Mouse (Mus musculus): ENCODE results near the gene Vmn1r82. TPM values are rescaled to one million over a fixed set of nuclear protein-coding genes. Genes with fewer than 3 reads are reported as not detected.

Gene Vmn1r82
- polyA plus RNA-seq (2012; ENCODE audit: low replicate concordance), result not detected in 2 replicates

DNA sequence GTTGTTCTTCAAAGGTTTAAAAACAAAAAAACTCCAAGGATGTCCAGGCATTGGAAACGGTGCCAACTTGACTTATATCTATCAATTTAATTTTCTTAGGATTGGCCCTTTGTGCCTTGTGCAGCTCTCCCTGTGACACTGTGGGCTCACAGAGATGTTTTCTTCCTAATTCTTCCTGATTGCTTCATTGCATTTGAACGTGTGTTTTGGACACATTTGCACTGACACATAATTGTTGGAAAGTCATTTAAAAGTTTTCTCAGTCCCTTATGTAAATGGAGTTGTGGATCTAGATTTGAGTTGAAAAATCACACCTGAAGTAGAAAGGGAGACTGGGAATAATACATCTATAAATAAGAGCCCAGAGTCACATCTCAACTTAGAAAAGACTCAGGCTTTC is at the start of gene Vmn1r82:
TSS of gene Vmn1r82 (plus strand) at position 301 of the 400 bp plus-strand sequence.

DNA sequence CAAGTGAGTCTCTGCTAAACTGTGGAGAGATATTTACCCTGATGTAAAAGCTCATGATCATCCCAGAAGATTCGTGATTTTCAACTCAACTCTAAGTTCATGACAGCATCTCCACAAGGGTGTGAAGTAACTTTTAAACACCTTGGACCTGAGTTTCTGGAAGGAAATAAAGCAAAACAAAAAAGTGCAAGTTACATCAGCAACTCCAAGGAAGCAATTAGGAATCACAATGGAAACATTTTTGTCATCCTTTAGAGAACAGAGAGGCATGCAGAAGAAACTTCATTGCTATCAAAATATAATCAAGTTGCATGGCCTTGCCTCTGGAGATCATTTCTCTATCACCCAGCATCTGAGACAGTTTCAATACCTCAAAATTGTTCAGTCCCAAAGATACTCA is 32.1 kb upstream of the Vmn1r82 start, which contains the start of gene Vmn1r81:
TSS of gene Vmn1r81 (minus strand) at position 101 of the 400 bp plus-strand sequence.

DNA sequence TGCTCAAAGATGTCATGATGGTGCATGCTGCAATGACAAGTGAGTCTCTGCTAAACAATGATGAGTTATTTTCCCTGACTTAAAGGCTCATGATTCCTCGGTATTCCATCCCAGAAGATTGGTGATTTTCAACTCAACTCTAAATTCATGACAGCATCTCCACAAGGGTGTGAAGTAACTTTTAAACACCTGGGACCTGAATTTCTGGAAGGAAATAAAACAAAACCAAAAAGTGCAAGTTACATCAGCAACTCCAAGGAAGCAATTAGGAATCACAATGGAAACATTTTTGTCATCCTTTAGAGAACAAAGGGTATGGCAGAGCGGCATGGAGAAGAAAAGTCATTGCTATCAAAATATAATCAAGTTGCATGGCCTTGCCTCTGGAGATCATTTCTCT is 29.2 kb downstream of the Vmn1r82 start, which contains the start of gene Vmn1r83:
TSS of gene Vmn1r83 (minus strand) at position 101 of the 400 bp plus-strand sequence.

Other genes with a start within 250 kb of the Vmn1r82 start
- 0.02 TPM in 1 of 2 replicates, not detected in the other for gene Vmn1r78, start 150.2 kb upstream of the Vmn1r82 start, polyA plus RNA-seq (2012; ENCODE audit: low replicate concordance)
- not detected in 2 replicates for gene Vmn1r79, start 129.2 kb upstream of the Vmn1r82 start, polyA plus RNA-seq (2012; ENCODE audit: low replicate concordance)
- gene Vmn1r80, start 111.1 kb upstream of the Vmn1r82 start, polyA plus RNA-seq (2012; ENCODE audit: low replicate concordance), result 0.07 TPM in 1 of 2 replicates, not detected in the other
- gene Vmn1r81, start 32.2 kb upstream of the Vmn1r82 start, polyA plus RNA-seq (2012; ENCODE audit: low replicate concordance), result 0.01 TPM in 1 of 2 replicates, not detected in the other
- not detected in 2 replicates for gene Vmn1r83, start 29.1 kb downstream of the Vmn1r82 start, polyA plus RNA-seq (2012; ENCODE audit: low replicate concordance)
- gene Vmn1r84, start 68.8 kb downstream of the Vmn1r82 start, polyA plus RNA-seq (2012; ENCODE audit: low replicate concordance), result not detected in 2 replicates
- gene Zfp551, start 122.3 kb downstream of the Vmn1r82 start, polyA plus RNA-seq (2012; ENCODE audit: low replicate concordance), result 0.15 and 0.40 TPM in 2 replicates
- gene Zfp606, start 177.9 kb downstream of the Vmn1r82 start, polyA plus RNA-seq (2012; ENCODE audit: low replicate concordance), result 2.3 and 4.6 TPM in 2 replicates
- gene 2900092C05Rik, start 212.1 kb downstream of the Vmn1r82 start, polyA plus RNA-seq (2012; ENCODE audit: low replicate concordance), result not detected in 2 replicates

Data from hematopoietic multipotent progenitor cell, adult 10-12 weeks (in vitro differentiated cells).